Mouse (Mus musculus) liver, embryonic 14.5 days (tissue): Measurements from ENCODE around the gene Med11. TPM values are rescaled to one million over a fixed set of nuclear protein-coding genes. Genes with fewer than 3 reads are reported as not detected.

Experiments
- ATAC-seq: fragments of 200-750 bp; cut with Nextera tagmentation; 2 replicates; pipeline ENCODE4 v1.8.0; 2017; ENCODE audit warnings: moderate number of reproducible peaks, mild to moderate bottlenecking, moderate library complexity; ENCODE audit not compliant: insufficient read depth
- DNase-seq, 3 experiments: peaks; one replicate each; pipeline ENCODE4 v3.0.0-alpha.2; 2012 to 2013; ENCODE audit warnings: low read depth in 3 of 3, low spot score in 3 of 3
- H3K27ac ChIP-seq: fragments of 300-500 bp; sonication (generic); 2 replicates; pipeline ENCODE4 v1.5.1; 2014; ENCODE audit warnings: moderate library complexity, mild to moderate bottlenecking, control low read depth, inconsistent platforms
- H3K27me3 ChIP-seq: fragments of 300-500 bp; sonication (generic); 2 replicates; pipeline ENCODE4 v1.6.1; 2014; ENCODE audit warnings: mild to moderate bottlenecking, low read length, moderate library complexity; ENCODE audit not compliant: control insufficient read depth, insufficient read depth
- H3K36me3 ChIP-seq: fragments of 300-500 bp; sonication (generic); replicated peaks from 2 replicates; pipeline ENCODE4 v1.6.1; 2014; ENCODE audit warnings: low read depth; ENCODE audit not compliant: control insufficient read depth, insufficient read depth
- H3K4me1 ChIP-seq, 2 experiments: fragments of 200-500 bp in 1 of 2; fragments of 300-500 bp in 1 of 2; sonication (generic) in 1 of 2; replicated peaks; 2 replicates each; pipeline ENCODE4 v1.6.1; 2012 to 2014; ENCODE audit warnings: antibody characterized with exemption in 1 of 2, inconsistent platforms in 1 of 2, low read length in 1 of 2; ENCODE audit not compliant: control insufficient read depth in 2 of 2, insufficient read depth in 2 of 2
- H3K4me2 ChIP-seq: fragments of 300-500 bp; sonication (generic); 2 replicates; pipeline ENCODE4 v1.6.1; 2014; ENCODE audit warnings: low read depth, mild to moderate bottlenecking, control low read depth, moderate library complexity
- H3K4me3 ChIP-seq, 2 experiments: fragments of 200-500 bp in 1 of 2; fragments of 300-500 bp in 1 of 2; sonication (generic) in 1 of 2; 2 replicates each; pipeline ENCODE4 v1.5.1; 2012 to 2014; ENCODE audit warnings: low read depth in 2 of 2, low read length in 2 of 2, mild to moderate bottlenecking in 2 of 2, control low read depth in 1 of 2, inconsistent platforms in 1 of 2, moderate library complexity in 1 of 2; ENCODE audit not compliant: insufficient read depth in 1 of 2
- H3K9ac ChIP-seq: fragments of 300-500 bp; sonication (generic); replicated peaks from 2 replicates; pipeline ENCODE4 v1.6.1; 2014; ENCODE audit warnings: mild to moderate bottlenecking, control low read depth, moderate library complexity
- H3K9me3 ChIP-seq: fragments of 300-500 bp; sonication (generic); 2 replicates; pipeline ENCODE4 v1.6.1; 2016; ENCODE audit warnings: low read length, mixed read lengths; ENCODE audit not compliant: control insufficient read depth
- CTCF ChIP-seq: IDR thresholded peaks from 2 replicates; pipeline ENCODE4 v1.5.1; 2016; ENCODE audit warnings: antibody characterized with exemption, low read depth, control low read depth
- EP300 ChIP-seq: IDR thresholded peaks from 2 replicates; pipeline ENCODE4 v1.6.1; 2016; ENCODE audit warnings: antibody characterized with exemption, low read depth
- WGBS: fragments of 180-500 bp; shearing (Covaris S2); extraction: QIAGEN DNeasy Blood & Tissue Kit; methylation state at CpG from one replicate; pipeline ENCODE4 v1.1.7; 2014; ENCODE audit not compliant: insufficient replicate concordance; 5-methylcytosine and 5-hydroxymethylcytosine counted together
- polyA plus RNA-seq, 2 experiments: library from polyadenylated mRNA; depleted of rRNA in 1 of 2; stranded (reverse) in 1 of 2; unstranded in 1 of 2; fragments of >200 nt; fragmentation: Nextera tagmentation in 1 of 2; extraction: Ambion mirVana in 1 of 2; gene quantifications; 2 replicates each; pipeline versions ENCODE4 v1.2.1 to v1.2.3; 2012 to 2014

Med11 gene
- polyA plus RNA-seq, 2 experiments: 11.9 to 17.0 TPM

DNA sequence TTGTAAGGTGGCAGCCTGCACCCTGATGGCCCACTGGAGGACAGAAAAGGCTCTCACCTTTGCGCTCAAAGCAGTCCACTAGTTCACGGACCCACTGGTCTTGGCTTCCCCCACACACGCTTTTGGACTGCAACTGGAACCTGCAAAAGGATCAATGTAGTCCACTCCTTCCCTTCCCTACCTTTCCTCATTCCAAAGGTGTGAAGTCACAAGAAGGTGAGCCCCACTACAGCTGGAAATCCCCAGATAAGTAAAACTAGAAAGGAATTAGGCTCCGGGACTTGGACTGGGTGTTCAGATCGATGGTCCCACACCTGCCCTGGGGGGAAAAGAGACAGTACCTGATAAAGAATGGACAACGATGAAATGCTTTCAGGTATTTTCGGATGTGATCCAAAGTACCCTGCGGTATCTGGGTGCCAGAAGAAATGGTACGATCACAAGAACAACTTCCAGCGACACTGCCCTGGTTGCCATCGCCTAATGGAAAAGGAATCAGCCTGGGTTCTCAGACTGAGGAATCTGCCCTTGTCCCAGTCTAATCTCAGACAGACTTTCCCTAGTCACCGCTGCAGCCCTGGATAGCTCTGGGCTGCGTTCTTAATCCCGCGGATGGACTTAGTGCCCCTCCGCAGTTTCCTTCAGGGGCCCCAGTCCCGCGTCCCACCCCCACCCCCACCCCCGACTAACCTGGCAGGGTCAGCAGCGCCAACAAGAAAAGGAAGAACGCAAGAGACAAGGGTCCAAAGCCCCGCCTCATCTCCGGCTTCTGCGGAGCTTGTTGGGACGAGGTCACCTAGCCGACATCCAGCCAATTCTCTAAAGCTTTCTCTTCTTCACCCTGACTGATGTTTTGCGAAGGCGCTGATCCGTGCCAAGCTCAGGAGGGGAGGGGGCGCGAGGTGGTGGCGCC lies 7.2 kb downstream of the Med11 start, which contains the start of gene Zmynd15:
TSS of gene Zmynd15 (plus strand) at position 746 of the 913 bp plus-strand sequence.
- ATAC-seq (no peak), DNase-seq (no peak)
- 17% methylated on average over 32 of the region's 32 CpGs for WGBS
- peaks cover 23% of the 10 kb centered on the region for H3K27me3 ChIP-seq
- H3K27ac ChIP-seq: no peak within 1 kb of the TSS
- H3K4me2 ChIP-seq: peak within 1 kb of the TSS; percentile 61
- peak within 1 kb of the TSS; percentile 37 to 50 for H3K4me3 ChIP-seq
- H3K4me1 ChIP-seq: 0 out of 4 replicates have a peak, but pooled peaks cover 0 to 2% of the 10 kb centered on the region in 2 experiments
- no peak within 1 kb of the TSS for H3K9ac ChIP-seq
- H3K9me3 ChIP-seq: no peaks in the 10 kb centered on the region
- no peaks in the 10 kb centered on the region for H3K36me3 ChIP-seq
- no peak for TF ChIP-seq CTCF
- TF ChIP-seq EP300: no peak

- no peaks in the 10 kb centered on the region for H3K36me3 ChIP-seq
- peaks cover 23% of the 10 kb centered on the region for H3K27me3 ChIP-seq
- 0 out of 4 replicates have a peak, but pooled peaks cover 0 to 2% of the 10 kb centered on the region in 2 experiments for H3K4me1 ChIP-seq
- H3K4me2 ChIP-seq: peak within 1 kb of the TSS; percentile 61
- peak within 1 kb of the TSS; percentile 37 to 50 for H3K4me3 ChIP-seq
- WGBS: 2% methylated on average over 30 of the region's 30 CpGs
- no peak within 1 kb of the TSS for H3K9ac ChIP-seq
- no peak for DNase-seq
- no peak for ATAC-seq
- no peaks in the 10 kb centered on the region for H3K9me3 ChIP-seq
- no peak for TF ChIP-seq EP300
- TF ChIP-seq CTCF: no peak
- H3K27ac ChIP-seq: no peak within 1 kb of the TSS
Observed at GRCm38 (mm10) chr11:70459601-70460101, 7.9 kb downstream of the Med11 start, which contains the start of gene Cxcl16. Gene Cxcl16 (minus strand): TSS chr11:70459984.

DNA sequence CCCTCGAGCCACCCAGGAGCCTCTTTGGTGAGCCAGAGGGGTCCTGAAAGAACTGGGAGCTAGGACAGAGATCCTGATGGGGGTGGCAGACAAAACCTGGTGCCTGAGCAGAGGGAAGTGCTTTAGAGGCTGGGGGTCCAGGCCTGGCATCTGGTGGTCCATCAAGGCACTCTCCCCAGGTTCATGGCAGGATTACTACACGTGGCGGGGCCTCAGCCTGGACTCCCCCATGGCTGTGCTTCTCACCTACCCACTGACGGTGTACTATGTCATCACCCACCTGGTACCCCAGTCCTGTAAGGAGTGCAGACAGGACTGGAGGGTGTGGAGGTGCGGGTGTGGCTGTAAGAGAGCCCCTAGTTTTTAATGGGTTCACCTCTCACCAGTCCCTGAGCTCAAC lies 12.3 kb downstream of the Med11 start:
- 61% methylated on average over 5 of the region's 5 CpGs for WGBS
- H3K36me3 ChIP-seq: no peaks in the 10 kb centered on the region
- peaks cover 29% of the 10 kb centered on the region for H3K27me3 ChIP-seq
- TF ChIP-seq CTCF: no peak
- TF ChIP-seq EP300: no peak
- no peak overlapping the region for H3K9ac ChIP-seq
- H3K4me2 ChIP-seq: no peak overlapping the region
- H3K4me3 ChIP-seq: no peak overlapping the region
- peaks cover 0 to under 1% of the 10 kb centered on the region in 2 experiments; a peak in 1 of 4 replicates for H3K4me1 ChIP-seq
- no peaks in the 10 kb centered on the region for H3K9me3 ChIP-seq
- DNase-seq (no peak), ATAC-seq (no peak)
- no peak overlapping the region for H3K27ac ChIP-seq

GRCm38 (mm10) chr11:70465211-70465610 lies 13.5 kb downstream of the Med11 start:
- Histone ChIP-seq H3K4me1 (peaks cover 0 to 2% of the 10 kb centered on the region in 2 experiments; a peak in 1 of 4 replicates), H3K9me3 (no peaks in the 10 kb centered on the region), H3K27ac (no peak overlapping the region), H3K9ac (no peak overlapping the region), H3K36me3 (no peaks in the 10 kb centered on the region), H3K4me2 (no peak overlapping the region), H3K4me3 (no peak overlapping the region), H3K27me3 (peaks cover 16% of the 10 kb centered on the region)
- no peak for TF ChIP-seq CTCF
- TF ChIP-seq EP300: no peak
- no peak for ATAC-seq
- DNase-seq: no peak
- 26% methylated on average over 16 of the region's 16 CpGs for WGBS

GRCm38 (mm10) chr11:70465824-70466223 lies 14.1 kb downstream of the Med11 start:
- Histone ChIP-seq H3K9me3 (no peaks in the 10 kb centered on the region), H3K27me3 (peaks cover 12% of the 10 kb centered on the region), H3K9ac (no peak overlapping the region), H3K4me1 (peaks cover 0 to 2% of the 10 kb centered on the region in 2 experiments; a peak in 1 of 4 replicates), H3K36me3 (no peaks in the 10 kb centered on the region), H3K4me3 (0 out of 4 replicates have a peak overlapping the region, but pooled peaks of 1 of the 2 experiments have one; percentile 2), H3K4me2 (peak overlapping the region; percentile 33), H3K27ac (no peak overlapping the region)
- no peak for DNase-seq
- ATAC-seq: no peak
- TF ChIP-seq CTCF: no peak
- TF ChIP-seq EP300: no peak
- WGBS: 44% methylated on average over 23 of the region's 23 CpGs
